Mouse (Mus musculus) kidney, adult 2 months (tissue): ENCODE measurements around the gene Ext2.

Source experiments
- CTCF ChIP-seq: fragments of 200-500 bp; conservative IDR thresholded peaks from 2 replicates; pipeline ENCODE4 v1.5.1; 2011; ENCODE audit warnings: low read depth, mild to moderate bottlenecking, control low read depth, low read length, moderate library complexity, mixed read lengths; ENCODE audit not compliant: insufficient read depth, insufficient read length
- POLR2A ChIP-seq: fragments of 200-500 bp; IDR thresholded peaks from one replicate; pipeline ENCODE4 v1.6.1; 2011; ENCODE audit warnings: low read depth, low read length, control low read depth

GRCm38 (mm10) chr2:93765721-93766120 is 56.6 kb downstream of the Ext2 start:
- no peak for TF ChIP-seq CTCF
- TF ChIP-seq POLR2A: no peak
